27 mouse cellular contexts compared by ENCODE assay signal in the genomic region with DNA sequence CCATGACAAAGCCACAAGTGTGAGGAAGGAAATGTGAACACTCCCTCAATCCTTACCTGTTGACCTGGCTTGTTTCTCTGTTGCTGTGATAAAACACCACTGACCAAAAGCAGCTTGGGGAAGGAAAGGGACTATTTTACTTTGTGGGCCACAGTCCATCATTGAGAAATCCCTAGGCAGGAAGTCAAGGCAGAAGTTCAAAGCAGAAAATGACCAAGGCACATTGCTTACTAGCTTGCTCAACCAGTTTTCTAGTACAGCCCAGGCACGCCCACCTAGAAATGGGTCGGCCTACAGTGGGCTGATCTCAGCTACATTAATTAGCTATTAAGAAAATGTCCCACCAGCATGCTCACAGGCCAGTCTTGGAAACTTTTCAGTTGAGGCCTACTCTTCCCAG. TPM values are rescaled to one million over a fixed set of nuclear protein-coding genes. Genes with fewer than 3 reads are reported as not detected.
DNase-seq lines count a peak whose midpoint lies in the region; ATAC-seq and TF ChIP-seq lines count a peak whose summit lies in the region.
"Had no signal": no experiment of that assay in that cellular context is flagged by ENCODE, and none has a peak within 500 bp of the region (broad histone marks: within the 10 kb centered on the region; RNA-seq: fewer than 3 reads in every experiment).

No protein-coding gene starts in this region.

- H3K27me3 ChIP-seq in liver, postnatal 0 days (ENCODE audit: insufficient read depth, low read length) = no peaks in the 10 kb centered on the region
- no peaks in the 10 kb centered on the region for H3K27me3 ChIP-seq in liver, embryonic 11.5 days (replicated peaks; ENCODE audit: control insufficient read depth, insufficient read depth, low read length)
- H3K27me3 ChIP-seq in kidney, embryonic 15.5 days = no peaks in the 10 kb centered on the region
- no peaks in the 10 kb centered on the region for H3K27me3 ChIP-seq in forebrain, embryonic 16.5 days (replicated peaks; ENCODE audit: control insufficient read depth, insufficient read depth, low read length)
- H3K27me3 ChIP-seq: forebrain, embryonic 13.5 days; heart, embryonic 12.5 days; heart, embryonic 15.5 days; hindbrain, embryonic 13.5 days had no signal

- H3K9ac ChIP-seq in liver, postnatal 0 days (replicated peaks) = no peak overlapping the region
- H3K9ac ChIP-seq in liver, embryonic 11.5 days (ENCODE audit: low read depth, low read length) = no peak overlapping the region
- no peak overlapping the region for H3K9ac ChIP-seq in kidney, embryonic 15.5 days
- H3K9ac ChIP-seq in forebrain, embryonic 16.5 days (replicated peaks; ENCODE audit: low read depth, low read length) = no peak overlapping the region
- H3K9ac ChIP-seq: forebrain, embryonic 13.5 days; forebrain, postnatal 0 days; heart, embryonic 12.5 days; heart, embryonic 15.5 days; hindbrain, embryonic 13.5 days had no signal

- no peak for TF ChIP-seq CTCF in liver, postnatal 0 days (IDR thresholded peaks at IDR 0.05; ENCODE audit: low read depth)
- no peak for TF ChIP-seq CTCF in bone marrow, adult 2 months (IDR thresholded peaks at IDR 0.05; ENCODE audit: control insufficient read depth, insufficient read depth, low read length)

- H3K4me2 ChIP-seq in liver, postnatal 0 days (ENCODE audit: low read depth, low read length) = no peak overlapping the region
- no peak overlapping the region for H3K4me2 ChIP-seq in liver, embryonic 11.5 days
- no peak overlapping the region for H3K4me2 ChIP-seq in kidney, embryonic 15.5 days
- no peak overlapping the region for H3K4me2 ChIP-seq in forebrain, embryonic 16.5 days (ENCODE audit: low read length)
- H3K4me2 ChIP-seq: forebrain, embryonic 13.5 days; heart, embryonic 12.5 days; heart, embryonic 15.5 days; hindbrain, embryonic 13.5 days had no signal

- WGBS in liver, postnatal 0 days (ENCODE audit: insufficient replicate concordance) = 66% methylated on average over 2 of the region's 2 CpGs
- WGBS in liver, embryonic 11.5 days = 79% methylated on average over 2 of the region's 2 CpGs
- WGBS in bone marrow, adult 2 months = 48% methylated on average over 2 of the region's 2 CpGs
- WGBS in kidney, embryonic 15.5 days = 95% methylated on average over 2 of the region's 2 CpGs
- WGBS in forebrain, embryonic 16.5 days = 81% methylated on average over 2 of the region's 2 CpGs

- no peaks in the 10 kb centered on the region for H3K9me3 ChIP-seq in liver, postnatal 0 days (ENCODE audit: low read length)
- no peaks in the 10 kb centered on the region for H3K9me3 ChIP-seq in liver, embryonic 11.5 days (ENCODE audit: control insufficient read depth, low read length)
- no peaks in the 10 kb centered on the region for H3K9me3 ChIP-seq in kidney, embryonic 15.5 days (replicated peaks)
- no peaks in the 10 kb centered on the region for H3K9me3 ChIP-seq in forebrain, embryonic 16.5 days (ENCODE audit: control insufficient read depth, low read length)
- H3K9me3 ChIP-seq: forebrain, embryonic 10.5 days; forebrain, embryonic 13.5 days; heart, embryonic 15.5 days; hindbrain, embryonic 10.5 days; hindbrain, embryonic 13.5 days had no signal

- no peak overlapping the region for H3K4me3 ChIP-seq in liver, postnatal 0 days (ENCODE audit: low read depth, low read length)
- no peak overlapping the region for H3K4me3 ChIP-seq in liver, embryonic 11.5 days (ENCODE audit: low read depth, low read length)
- H3K4me3 ChIP-seq in bone marrow, adult 2 months (replicated peaks; ENCODE audit: control insufficient read depth, low read depth, low read length) = no peak overlapping the region
- no peak overlapping the region for H3K4me3 ChIP-seq in kidney, embryonic 15.5 days (replicated peaks)
- H3K4me3 ChIP-seq in forebrain, embryonic 16.5 days (replicated peaks; ENCODE audit: low read length) = no peak overlapping the region
- H3K4me3 ChIP-seq: forebrain, embryonic 10.5 days; forebrain, embryonic 13.5 days; gastrocnemius, adult 2 months; heart, embryonic 12.5 days; heart, embryonic 15.5 days; hindbrain, embryonic 10.5 days; hindbrain, embryonic 13.5 days had no signal

- no peak for TF ChIP-seq EP300 in liver, postnatal 0 days (IDR thresholded peaks at IDR 0.05; ENCODE audit: low read depth)

- no peaks in the 10 kb centered on the region for H3K4me1 ChIP-seq in liver, postnatal 0 days (ENCODE audit: insufficient read depth)
- H3K4me1 ChIP-seq in liver, embryonic 11.5 days (replicated peaks; ENCODE audit: control insufficient read depth, insufficient read depth, low read length) = no peaks in the 10 kb centered on the region
- no peaks in the 10 kb centered on the region for H3K4me1 ChIP-seq in bone marrow, adult 2 months (ENCODE audit: control insufficient read depth, insufficient read depth, low read length)
- no peaks in the 10 kb centered on the region for H3K4me1 ChIP-seq in kidney, embryonic 15.5 days
- no peaks in the 10 kb centered on the region for H3K4me1 ChIP-seq in forebrain, embryonic 16.5 days (replicated peaks; ENCODE audit: control insufficient read depth, insufficient read depth, low read length)
- H3K4me1 ChIP-seq: forebrain, embryonic 10.5 days; forebrain, embryonic 13.5 days; heart, embryonic 15.5 days; hindbrain, embryonic 10.5 days; hindbrain, embryonic 13.5 days had no signal

- no peak for TF ChIP-seq POLR2A in bone marrow, adult 2 months (IDR thresholded peaks at IDR 0.05; ENCODE audit: borderline replicate concordance, control insufficient read depth, low read depth, low read length)

- ATAC-seq in liver, postnatal 0 days = no peak
- ATAC-seq in liver, embryonic 11.5 days (replicated peaks; ENCODE audit: low FRiP score) = no peak
- ATAC-seq in granulocyte monocyte progenitor cell, adult 5-6 weeks (replicated peaks; ENCODE audit: poor library complexity, severe bottlenecking) = peak; percentile 91
- peak; percentile 82 for ATAC-seq in neutrophil, adult 5-6 weeks (ENCODE audit: extremely low read depth, insufficient number of reproducible peaks, low FRiP score, poor library complexity, severe bottlenecking)
- ATAC-seq in kidney, embryonic 15.5 days (replicated peaks; ENCODE audit: low FRiP score) = no peak
- ATAC-seq in forebrain, embryonic 16.5 days = no peak
- ATAC-seq: activated CD4-positive, CD25-positive, alpha-beta regulatory T cell, adult 4 months; forebrain, embryonic 13.5 days; forebrain, postnatal 0 days; hindbrain, embryonic 16.5 days had no signal

- H3K36me3 ChIP-seq in liver, postnatal 0 days (replicated peaks; ENCODE audit: insufficient read depth, low read length) = no peaks in the 10 kb centered on the region
- H3K36me3 ChIP-seq in liver, embryonic 11.5 days (ENCODE audit: control insufficient read depth, insufficient read depth, low read length) = no peaks in the 10 kb centered on the region
- no peaks in the 10 kb centered on the region for H3K36me3 ChIP-seq in kidney, embryonic 15.5 days
- H3K36me3 ChIP-seq in forebrain, embryonic 16.5 days (ENCODE audit: control insufficient read depth, insufficient read depth) = no peaks in the 10 kb centered on the region
- H3K36me3 ChIP-seq: forebrain, embryonic 10.5 days; heart, embryonic 12.5 days; heart, embryonic 15.5 days; hindbrain, embryonic 10.5 days; hindbrain, embryonic 13.5 days had no signal

- peak overlapping the region; percentile 16; the same call in 1 of the 2 replicates for H3K27ac ChIP-seq in liver, postnatal 0 days (ENCODE audit: low read depth)
- no peak overlapping the region for H3K27ac ChIP-seq in liver, embryonic 11.5 days (ENCODE audit: low read depth, low read length)
- peak overlapping the region; percentile 55; the same call in 1 of the 2 replicates for H3K27ac ChIP-seq in bone marrow, adult 2 months (ENCODE audit: control insufficient read depth, insufficient read depth, low read depth, low read length, poor library complexity)
- H3K27ac ChIP-seq in kidney, embryonic 15.5 days = no peak overlapping the region
- H3K27ac ChIP-seq in forebrain, embryonic 16.5 days (ENCODE audit: low read length) = no peak overlapping the region
- H3K27ac ChIP-seq: forebrain, embryonic 10.5 days; forebrain, embryonic 13.5 days; gastrocnemius, adult 2 months; heart, embryonic 15.5 days; hindbrain, embryonic 10.5 days; hindbrain, embryonic 13.5 days had no signal

- DNase-seq in liver, postnatal 0 days = no peak
- no peak for DNase-seq in liver, embryonic 11.5 days (ENCODE audit: low spot score)
- DNase-seq: adrenal gland, adult 8-10 months; adrenal gland, postnatal 36 days; cerebellum, adult 11 months; cerebellum, adult 2 months; cerebellum, adult 9-11 months; cerebellum, postnatal 36 days; forebrain, postnatal 0 days; gastrocnemius, adult 2 months; gastrocnemius, postnatal 14 days; heart, adult 18-20 months; heart, postnatal 10 days; heart, postnatal 36 days had no signal

RNA-seq across cellular contexts. Expression of a gene that starts 59.8 kb away (rescaled TPM):
- polyA plus RNA-seq in liver, postnatal 0 days (2015; fragmentation: Nextera tagmentation; extraction: Ambion mirVana) = 19.4 and 21.2 TPM in 2 replicates
- 66.0 and 69.8 TPM in 2 replicates for polyA plus RNA-seq in liver, embryonic 11.5 days (2014; fragmentation: Nextera tagmentation; extraction: Ambion mirVana)
- 24.7 and 45.9 TPM in 2 replicates for polyA plus RNA-seq in bone marrow, adult 2 months (2011; ENCODE audit: insufficient read depth, insufficient read length, low replicate concordance, missing spikeins)
- total RNA-seq in granulocyte monocyte progenitor cell, adult 5-6 weeks (2014; fragmentation: Nextera tagmentation) = 40.3 and 45.5 TPM in 2 replicates
- total RNA-seq in granulocyte monocyte progenitor cell, adult 5-6 weeks (2017) = 47.2 and 52.7 TPM in 2 replicates
- total RNA-seq in neutrophil, adult 5-6 weeks (2017) = 274 and 348 TPM in 2 replicates
- polyA plus RNA-seq in kidney, embryonic 15.5 days (2015; fragmentation: Nextera tagmentation; extraction: Ambion mirVana) = 86.4 and 88.5 TPM in 2 replicates
- 198 and 210 TPM in 2 replicates for polyA plus RNA-seq in forebrain, embryonic 16.5 days (2015; fragmentation: Nextera tagmentation; extraction: Ambion mirVana)

Comparison
In these comparisons a context has a peak if more than half of its experiments do, and no peak if none do; other contexts are left out.
1. H3K27ac ChIP-seq: peak in liver, postnatal 0 days (single experiment) and bone marrow, adult 2 months (single experiment); none in liver, embryonic 11.5 days (single experiment), kidney, embryonic 15.5 days (single experiment) and forebrain, embryonic 16.5 days (single experiment).
2. ATAC-seq: peak in granulocyte monocyte progenitor cell, adult 5-6 weeks (single experiment) and neutrophil, adult 5-6 weeks (single experiment); none in liver, postnatal 0 days (single experiment), liver, embryonic 11.5 days (single experiment), kidney, embryonic 15.5 days (single experiment) and forebrain, embryonic 16.5 days (single experiment).